Mouse (Mus musculus) heart, postnatal 0 days (tissue): ENCODE data around the gene Gm11563. TPM values are rescaled to one million over a fixed set of nuclear protein-coding genes. Genes with fewer than 3 reads are reported as not detected.
"Not testable (repeated sequence)": the region's sequence is repeated elsewhere in the genome, so short reads cannot be mapped to it uniquely, and the experiment has no call there.

Experiments used
- ATAC-seq: fragments of 200-750 bp; cut with Nextera tagmentation; 2 replicates; pipeline ENCODE4 v1.8.0; 2017; ENCODE audit warnings: low read depth, moderate number of reproducible peaks, moderate library complexity; ENCODE audit not compliant: insufficient read depth
- DNase-seq: peaks from one replicate; pipeline ENCODE4 v3.0.0-alpha.2; 2016; ENCODE audit warnings: low spot score
- H3K27ac ChIP-seq: fragments of 300-500 bp; sonication (generic); 2 replicates; pipeline ENCODE4 v1.5.1; 2014; ENCODE audit warnings: low read depth, mild to moderate bottlenecking
- H3K27me3 ChIP-seq: fragments of 300-500 bp; sonication (generic); 2 replicates; pipeline ENCODE4 v1.6.1; 2014; ENCODE audit warnings: low read length, mixed read lengths; ENCODE audit not compliant: control insufficient read depth, insufficient read depth
- H3K36me3 ChIP-seq: fragments of 300-500 bp; sonication (generic); replicated peaks from 2 replicates; pipeline ENCODE4 v1.6.1; 2014; ENCODE audit warnings: low read length, mixed read lengths; ENCODE audit not compliant: control insufficient read depth, insufficient read depth
- H3K4me1 ChIP-seq: fragments of 300-500 bp; sonication (generic); 2 replicates; pipeline ENCODE4 v1.6.1; 2014; ENCODE audit warnings: antibody characterized with exemption; ENCODE audit not compliant: control insufficient read depth, insufficient read depth
- H3K4me2 ChIP-seq: fragments of 300-500 bp; sonication (generic); 2 replicates; pipeline ENCODE4 v1.6.1; 2014; ENCODE audit warnings: low read depth, mild to moderate bottlenecking, low read length, moderate library complexity
- H3K4me3 ChIP-seq: fragments of 300-500 bp; sonication (generic); 2 replicates; pipeline ENCODE4 v1.5.1; 2014; ENCODE audit warnings: low read depth, low read length
- H3K9ac ChIP-seq: fragments of 300-500 bp; sonication (generic); replicated peaks from 2 replicates; pipeline ENCODE4 v1.6.1; 2014; ENCODE audit warnings: low read depth, low read length, mixed read lengths
- H3K9me3 ChIP-seq: fragments of 300-500 bp; sonication (generic); replicated peaks from 2 replicates; pipeline ENCODE4 v1.6.1; 2016; ENCODE audit warnings: low read length; ENCODE audit not compliant: control insufficient read depth
- CTCF ChIP-seq: IDR thresholded peaks from 2 replicates; pipeline ENCODE4 v1.5.1; 2016; ENCODE audit warnings: antibody characterized with exemption, control low read depth, low read depth
- EP300 ChIP-seq: IDR thresholded peaks from 2 replicates; pipeline ENCODE4 v1.6.1; 2016; ENCODE audit warnings: antibody characterized with exemption, low read depth
- WGBS: fragments of 180-500 bp; shearing (Covaris S2); extraction: QIAGEN DNeasy Blood & Tissue Kit; methylation state at CpG from one replicate; pipeline ENCODE4 v1.1.7; 2014; 5-methylcytosine and 5-hydroxymethylcytosine counted together
- polyA plus RNA-seq: library from polyadenylated mRNA; unstranded; fragments of >200 nt; fragmentation: Nextera tagmentation; extraction: Ambion mirVana; gene quantifications from 2 replicates; pipeline ENCODE4 v1.2.1, GENCODE M21; 2015
- total RNA-seq: library from RNA; depleted of rRNA; stranded (reverse); fragments of >200 nt; gene quantifications from 2 replicates; pipeline ENCODE4 v1.2.3, GENCODE M21; 2014; ENCODE audit warnings: low replicate concordance; rRNA removed

Gene Gm11563
- total RNA-seq (not detected in 2 replicates), polyA plus RNA-seq (not detected in 2 replicates)

GRCm38 (mm10) chr11:99658467-99659010 lies at the start of gene Gm11563:
TSS of gene Gm11563 (minus strand) at chr11:99658960.
- not testable (repeated sequence) for H3K27ac ChIP-seq, DNase-seq, H3K4me2 ChIP-seq, H3K9me3 ChIP-seq, H3K4me1 ChIP-seq, H3K27me3 ChIP-seq, H3K4me3 ChIP-seq, H3K36me3 ChIP-seq, ATAC-seq, H3K9ac ChIP-seq
- WGBS, result 61% methylated on average over 10 of the region's 10 CpGs

DNA sequence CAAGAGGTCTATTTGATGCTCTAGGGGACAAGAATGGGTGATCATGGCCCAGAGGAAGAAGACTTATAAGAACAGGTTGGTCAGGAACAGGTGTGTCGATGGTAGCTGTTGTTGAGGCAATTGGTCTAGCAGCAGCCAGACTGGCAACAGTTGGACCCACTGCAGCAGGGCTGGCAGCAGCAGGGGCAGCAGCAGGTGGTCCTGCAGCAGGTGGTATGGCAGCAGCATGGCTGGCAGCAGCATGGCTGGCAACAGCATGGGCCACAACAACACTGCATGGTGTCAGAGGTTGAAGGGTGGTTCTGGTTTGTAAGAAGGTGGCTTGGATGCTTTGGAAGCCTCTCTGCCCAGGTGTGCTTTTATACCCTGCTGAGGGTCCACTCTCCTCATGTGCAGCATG lies 31.7 kb upstream of the Gm11563 start, which contains the start of gene Gm14190:
TSS of gene Gm14190 (minus strand) at position 278 of the 400 bp plus-strand sequence.
- TF ChIP-seq CTCF (no peak), EP300 (no peak)
- DNase-seq (no peak), ATAC-seq (no peak)
- H3K9me3 ChIP-seq, result no peaks in the 10 kb centered on the region
- H3K4me2 ChIP-seq, result no peak within 1 kb of the TSS
- H3K9ac ChIP-seq, result no peak within 1 kb of the TSS
- H3K36me3 ChIP-seq, result no peaks in the 10 kb centered on the region
- WGBS, result 74% methylated on average over 1 of the region's 1 CpGs
- H3K4me3 ChIP-seq, result no peak within 1 kb of the TSS
- no peak within 1 kb of the TSS for H3K27ac ChIP-seq
- no peaks in the 10 kb centered on the region for H3K4me1 ChIP-seq
- no peaks in the 10 kb centered on the region for H3K27me3 ChIP-seq

DNA sequence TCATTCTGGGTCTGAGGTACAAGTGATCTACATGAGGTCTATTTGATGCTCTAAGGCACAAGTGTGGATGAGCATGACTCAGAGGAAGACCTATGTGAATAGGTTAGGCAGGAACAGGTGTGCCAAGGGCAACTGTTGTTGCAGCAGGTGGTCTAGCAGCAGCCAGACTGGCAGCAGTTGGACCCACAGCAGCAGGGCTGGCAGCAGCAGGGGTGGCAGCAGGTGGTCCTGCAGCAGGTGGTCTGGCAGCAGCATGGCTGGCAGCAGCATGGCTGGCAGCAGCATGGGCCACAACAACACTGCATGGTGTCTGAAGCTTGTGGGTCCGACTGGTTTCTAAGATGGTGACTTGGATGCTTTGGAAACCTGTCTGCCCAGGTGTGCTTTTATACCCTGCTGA lies 26.5 kb upstream of the Gm11563 start:
- not testable (repeated sequence) for H3K9ac ChIP-seq, H3K36me3 ChIP-seq, H3K4me1 ChIP-seq, H3K27ac ChIP-seq, H3K9me3 ChIP-seq, H3K4me2 ChIP-seq, H3K4me3 ChIP-seq, H3K27me3 ChIP-seq, DNase-seq, ATAC-seq
- WGBS, result 50% methylated on average over 1 of the region's 1 CpGs

GRCm38 (mm10) chr11:99683481-99683880 lies 24.7 kb upstream of the Gm11563 start:
- DNase-seq (no peak), ATAC-seq (no peak)
- 75% methylated on average over 2 of the region's 2 CpGs for WGBS
- Histone ChIP-seq H3K27ac (no peak overlapping the region), H3K27me3 (no peaks in the 10 kb centered on the region), H3K9ac (no peak overlapping the region), H3K36me3 (no peaks in the 10 kb centered on the region), H3K9me3 (no peaks in the 10 kb centered on the region), H3K4me2 (no peak overlapping the region), H3K4me3 (no peak overlapping the region), H3K4me1 (no peaks in the 10 kb centered on the region)
- TF ChIP-seq EP300 (no peak), CTCF (no peak)

DNA sequence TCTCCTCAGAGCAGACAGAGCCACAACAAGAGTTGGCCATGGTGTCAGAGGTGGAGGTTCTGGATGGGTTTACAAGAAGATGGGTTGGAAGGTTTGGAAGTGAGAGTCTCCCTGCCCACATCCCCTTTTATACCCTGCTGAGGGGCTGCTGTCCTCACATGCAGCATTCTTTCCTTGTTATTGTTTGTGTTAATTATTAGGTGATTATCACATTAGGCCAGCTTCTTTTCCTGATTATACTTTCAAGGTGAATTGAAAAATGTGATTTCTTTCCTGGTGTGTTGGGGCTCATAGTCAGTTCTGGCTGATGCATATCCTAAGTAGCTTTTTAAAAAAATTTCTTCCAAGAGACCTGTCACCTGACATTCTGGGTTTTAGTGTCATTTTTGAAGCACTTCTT lies 7.1 kb upstream of the Gm11563 start, which contains the start of gene Krtap4-6:
TSS of gene Krtap4-6 (minus strand) at position 101 of the 400 bp plus-strand sequence.
- Histone ChIP-seq H3K36me3 (no peaks in the 10 kb centered on the region), H3K27ac (no peak within 1 kb of the TSS), H3K4me1 (no peaks in the 10 kb centered on the region), H3K9ac (no peak within 1 kb of the TSS), H3K4me3 (no peak within 1 kb of the TSS), H3K4me2 (no peak within 1 kb of the TSS), H3K27me3 (no peaks in the 10 kb centered on the region), H3K9me3 (no peaks in the 10 kb centered on the region)
- DNase-seq (no peak), ATAC-seq (no peak)
- no peak for TF ChIP-seq EP300
- no peak for TF ChIP-seq CTCF

- no peak for DNase-seq
- Histone ChIP-seq H3K9me3 (no peaks in the 10 kb centered on the region), H3K4me1 (no peaks in the 10 kb centered on the region), H3K9ac (no peak overlapping the region), H3K4me3 (no peak overlapping the region), H3K27me3 (no peaks in the 10 kb centered on the region), H3K4me2 (no peak overlapping the region), H3K36me3 (no peaks in the 10 kb centered on the region), H3K27ac (no peak overlapping the region)
- no peak for TF ChIP-seq CTCF
- TF ChIP-seq EP300, result no peak
- ATAC-seq, result no peak
- WGBS, result 84% methylated on average over 10 of the region's 10 CpGs
These were observed 4.0 kb upstream of the Gm11563 start for GRCm38 (mm10) chr11:99662802-99663201.
